Mouse (Mus musculus): ENCODE results near the gene P4hb. TPM values are rescaled to one million over a fixed set of nuclear protein-coding genes. Genes with fewer than 3 reads are reported as not detected.
A peak's percentile ranks its signal among the peaks of the same experiment; 100 is the strongest.
"Not testable (repeated sequence)": the region's sequence is repeated elsewhere in the genome, so short reads cannot be mapped to it uniquely, and the experiment has no call there.

The P4hb gene
- polyA plus RNA-seq, 1 experiment from 2014 or later = 635 TPM

DNA sequence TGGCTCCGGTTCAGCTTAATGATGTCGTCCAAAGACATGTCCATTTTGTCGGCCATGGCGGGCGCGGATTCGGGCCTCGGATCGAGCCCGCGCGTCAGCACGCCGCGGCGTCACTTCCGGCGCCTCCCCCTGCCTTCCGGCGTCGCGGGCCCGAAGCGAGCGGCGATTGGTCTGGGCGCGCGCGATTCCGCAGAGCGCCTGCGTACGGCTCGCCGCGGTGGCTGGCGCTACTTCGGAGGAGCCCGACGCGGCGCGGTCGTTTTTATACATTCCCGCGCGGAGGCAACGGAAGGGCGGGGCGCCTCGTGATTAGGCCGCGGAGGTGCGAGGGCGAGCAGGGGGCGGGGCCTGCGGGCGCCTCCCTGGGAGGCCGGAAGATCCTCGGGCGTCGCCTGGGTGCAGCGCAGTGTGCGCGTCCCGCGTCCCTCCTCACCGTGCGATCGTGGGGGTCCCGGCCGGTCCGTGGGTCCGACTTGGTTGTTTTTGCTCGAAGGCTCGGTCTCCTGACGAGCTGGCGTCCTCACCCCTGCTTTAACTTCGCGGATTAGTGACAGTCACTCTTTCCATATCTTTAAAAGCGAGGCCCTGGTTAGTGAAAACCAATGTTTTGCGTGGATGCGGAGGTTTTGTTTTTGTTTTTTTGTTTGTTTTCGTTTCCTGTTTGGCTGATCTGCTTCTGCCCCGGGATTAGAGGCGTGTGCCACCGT, 25.4 kb upstream of the P4hb start, which contains the start of the genes Alyref and Anapc11:
TSS of gene Alyref (minus strand) at position 83 of the 707 bp plus-strand sequence.
TSS of gene Anapc11 (plus strand) at position 139 of the 707 bp plus-strand sequence.
- under 1% methylated on average over 88 of the region's 88 CpGs for WGBS (ENCODE audit: insufficient replicate concordance)
- H3K27ac ChIP-seq (replicated peaks) = peak within 1 kb of the TSS; percentile 97
- H3K27me3 ChIP-seq = no peaks in the 10 kb centered on the region
- peaks cover 64% of the 10 kb centered on the region for H3K36me3 ChIP-seq (replicated peaks)
- peak within 1 kb of the TSS; percentile 99 for H3K4me3 ChIP-seq (replicated peaks)
- ATAC-seq (ENCODE audit: insufficient read depth) = peak; percentile 98
- H3K4me1 ChIP-seq (replicated peaks) = peaks cover 71% of the 10 kb centered on the region
- peak within 1 kb of the TSS; percentile 98 for H3K9ac ChIP-seq
- no peaks in the 10 kb centered on the region for H3K9me3 ChIP-seq (replicated peaks)
- peak within 1 kb of the TSS; percentile 95 for H3K4me2 ChIP-seq

DNA sequence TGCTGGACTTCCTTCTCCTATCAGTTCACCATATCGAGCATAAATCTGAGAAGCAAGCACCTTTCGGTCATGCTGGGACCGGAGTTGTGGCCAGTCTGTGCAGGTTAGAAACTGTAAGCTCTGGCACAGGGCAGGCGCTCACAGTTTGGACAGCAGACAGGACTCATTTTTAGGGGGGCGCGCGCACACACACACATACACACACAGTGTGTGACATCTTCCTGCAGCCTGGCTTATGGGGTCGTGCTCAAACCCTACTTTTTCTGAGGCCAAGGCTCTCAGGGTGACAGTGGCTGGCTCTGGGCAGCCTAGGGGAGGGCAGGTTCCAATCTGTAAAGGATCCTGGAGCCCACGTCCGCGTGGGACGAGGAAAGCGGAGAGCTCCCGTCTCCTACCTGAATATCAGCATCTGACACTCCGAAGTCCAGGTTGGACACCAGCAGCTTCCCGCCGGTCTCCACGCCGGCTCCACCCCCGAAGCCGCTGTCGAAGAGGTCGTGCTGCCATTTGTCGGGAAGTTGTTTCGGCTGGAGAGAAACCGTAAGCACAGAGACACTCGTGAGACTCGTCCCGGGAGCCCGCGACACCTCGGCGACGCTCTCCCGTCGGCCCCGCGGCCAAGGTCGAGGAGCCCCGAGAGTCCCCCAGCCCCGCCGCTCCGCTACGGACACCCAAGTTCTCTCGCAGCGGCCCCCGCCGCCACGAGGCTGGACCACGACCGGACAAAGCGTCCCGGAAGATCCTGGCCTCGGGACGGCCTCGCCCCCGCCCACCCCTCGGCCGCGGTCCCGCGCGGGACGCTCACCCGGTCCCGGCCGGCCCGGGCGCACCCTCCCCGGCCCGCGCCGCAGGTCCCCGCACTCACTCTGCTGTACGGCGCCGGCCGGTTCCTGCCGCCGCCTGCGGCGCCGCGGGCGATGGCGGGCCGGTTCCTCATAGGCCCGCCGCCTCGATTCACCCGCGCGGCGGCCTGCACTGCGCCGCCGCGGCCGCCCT, 24.5 kb upstream of the P4hb start:
- peak; percentile 49 for ATAC-seq (ENCODE audit: insufficient read depth)
- peak overlapping the region; percentile 98 for H3K9ac ChIP-seq
- H3K4me3 ChIP-seq (replicated peaks) = peak overlapping the region; percentile 99
- WGBS (ENCODE audit: insufficient replicate concordance) = 2% methylated on average over 99 of the region's 99 CpGs
- H3K27ac ChIP-seq (replicated peaks) = peak overlapping the region; percentile 97
- H3K4me1 ChIP-seq (replicated peaks) = peaks cover 62% of the 10 kb centered on the region
- H3K36me3 ChIP-seq (replicated peaks) = peaks cover 64% of the 10 kb centered on the region
- peak overlapping the region; percentile 95 for H3K4me2 ChIP-seq
- H3K9me3 ChIP-seq (replicated peaks) = no peaks in the 10 kb centered on the region
- no peaks in the 10 kb centered on the region for H3K27me3 ChIP-seq

DNA sequence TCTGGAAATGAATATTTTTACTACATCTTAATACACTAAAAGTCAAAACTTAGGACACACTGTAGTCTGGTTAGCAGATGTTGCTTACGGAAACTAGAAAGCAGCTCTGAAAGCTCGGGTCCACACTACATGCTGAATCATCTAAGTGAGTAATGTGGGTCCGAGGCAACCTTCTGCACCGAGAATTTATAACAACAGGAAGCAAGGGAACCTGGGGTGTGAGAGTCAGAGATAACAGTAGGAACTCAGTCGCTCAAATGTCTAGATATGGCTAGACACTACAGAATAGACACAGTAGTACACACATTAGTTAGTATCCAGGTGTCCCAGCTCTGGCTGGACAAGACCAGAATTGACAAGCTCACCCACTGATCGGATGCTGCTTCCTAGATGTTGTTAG, 15.5 kb upstream of the P4hb start:
- 20% methylated on average over 6 of the region's 6 CpGs for WGBS (ENCODE audit: insufficient replicate concordance)
- H3K27ac ChIP-seq (replicated peaks) = no peak overlapping the region
- peak; percentile 51 for ATAC-seq (ENCODE audit: insufficient read depth)

DNA sequence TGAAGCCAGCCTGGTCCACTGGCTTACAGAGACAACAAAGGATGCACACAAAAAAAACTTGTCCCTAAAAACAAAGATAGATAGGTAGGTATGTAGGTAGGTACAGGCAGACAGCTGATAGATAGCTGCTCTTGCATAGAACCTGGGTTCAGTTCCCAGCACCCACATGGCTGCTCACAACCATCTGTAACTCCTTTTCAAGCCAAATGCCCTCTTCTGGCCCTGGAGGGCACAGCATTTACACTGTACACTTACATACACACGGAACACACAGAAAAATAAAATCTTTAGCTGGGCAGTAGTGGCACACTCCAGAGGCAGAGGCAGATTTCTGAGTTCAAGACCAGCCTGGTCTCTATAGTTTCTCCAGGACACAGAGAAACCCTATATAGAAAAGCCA, 10.9 kb upstream of the P4hb start:
- Histone ChIP-seq H3K4me1 (replicated peaks) (peaks cover 39% of the 10 kb centered on the region), H3K4me3 (replicated peaks) (no peak overlapping the region), H3K36me3 (replicated peaks) (peaks cover 66% of the 10 kb centered on the region), H3K27me3 (no peaks in the 10 kb centered on the region), H3K4me2 (no peak overlapping the region), H3K9ac (no peak overlapping the region), H3K9me3 (replicated peaks) (no peaks in the 10 kb centered on the region; the same call in 1 of the 2 replicates), H3K27ac (replicated peaks) (no peak overlapping the region)
- ATAC-seq (ENCODE audit: insufficient read depth) = no peak
- WGBS (ENCODE audit: insufficient replicate concordance) = 86% methylated on average over 1 of the region's 1 CpGs

More for the DNA sequence above, 15.5 kb upstream of the P4hb start:
- H3K4me2 ChIP-seq = no peak overlapping the region
- peaks cover 98% of the 10 kb centered on the region for H3K36me3 ChIP-seq (replicated peaks)
- peaks cover 16% of the 10 kb centered on the region for H3K4me1 ChIP-seq (replicated peaks)
- no peak overlapping the region for H3K9ac ChIP-seq
- H3K27me3 ChIP-seq = no peaks in the 10 kb centered on the region
- H3K4me3 ChIP-seq (replicated peaks) = no peak overlapping the region
- H3K9me3 ChIP-seq (replicated peaks) = no peaks in the 10 kb centered on the region; the same call in 1 of the 2 replicates

DNA sequence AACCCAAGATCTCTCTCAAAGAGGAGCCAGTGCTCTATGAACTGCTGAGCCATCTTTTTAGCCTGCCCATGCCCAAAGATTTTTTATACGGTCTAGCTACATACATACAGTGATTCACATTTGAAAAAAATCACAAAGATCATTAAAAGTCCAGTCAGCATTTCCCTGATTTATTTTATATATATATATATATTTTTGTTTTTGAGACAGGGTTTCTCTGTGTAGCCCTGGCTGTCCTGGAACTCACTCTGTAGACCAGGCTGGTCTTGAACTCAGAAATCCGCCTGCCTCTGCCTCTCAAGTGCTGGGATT, 9.9 kb upstream of the P4hb start:
- H3K4me2 ChIP-seq; ATAC-seq (ENCODE audit: insufficient read depth); H3K4me3 ChIP-seq (replicated peaks); H3K27me3 ChIP-seq; H3K27ac ChIP-seq (replicated peaks); H3K9ac ChIP-seq; H3K9me3 ChIP-seq (replicated peaks): not testable (repeated sequence)
- 75% methylated on average over 2 of the region's 2 CpGs for WGBS (ENCODE audit: insufficient replicate concordance)
- peaks cover 43% of the 10 kb centered on the region for H3K4me1 ChIP-seq (replicated peaks)
- peaks cover 66% of the 10 kb centered on the region for H3K36me3 ChIP-seq (replicated peaks)

DNA sequence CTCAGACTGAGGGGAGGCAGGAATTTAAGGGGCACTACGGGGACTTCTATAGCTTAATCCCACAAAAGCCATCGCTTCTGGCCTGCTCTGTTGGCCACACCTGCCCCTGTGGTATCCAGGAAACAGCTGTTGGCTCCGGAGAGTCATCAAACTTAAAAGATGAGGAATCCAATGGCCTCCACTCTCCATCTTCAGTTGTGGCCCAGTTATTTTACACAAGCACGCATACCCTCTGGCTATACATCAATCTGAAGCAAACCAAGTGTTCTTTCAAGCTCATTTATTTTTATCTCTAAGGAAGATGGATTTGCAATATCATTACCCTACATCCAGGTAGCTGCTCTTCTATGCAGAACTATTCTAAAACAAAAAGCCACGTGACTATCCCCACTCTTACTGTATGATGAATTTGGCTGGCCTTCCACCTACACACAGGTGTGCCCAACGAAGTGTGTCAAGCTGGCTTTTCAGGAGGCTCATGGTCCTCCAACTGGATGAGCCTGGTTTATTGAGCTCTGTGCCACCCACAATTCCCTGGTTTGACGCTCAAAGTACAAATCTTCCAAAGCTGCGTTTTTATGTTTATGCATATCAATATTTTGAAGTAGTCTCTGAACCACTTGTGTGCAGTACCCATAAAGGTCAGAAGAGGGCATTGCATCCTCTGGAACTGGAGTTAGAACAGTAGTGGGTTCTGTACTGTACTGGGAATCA, 9.4 kb upstream of the P4hb start:
- ATAC-seq (ENCODE audit: insufficient read depth) = no peak
- H3K27me3 ChIP-seq = no peaks in the 10 kb centered on the region
- H3K9me3 ChIP-seq (replicated peaks) = no peaks in the 10 kb centered on the region; the same call in 1 of the 2 replicates
- H3K4me2 ChIP-seq = peak overlapping the region; percentile 99
- peaks cover 48% of the 10 kb centered on the region for H3K4me1 ChIP-seq (replicated peaks)
- peak overlapping the region; percentile 83 for H3K4me3 ChIP-seq (replicated peaks)
- H3K27ac ChIP-seq (replicated peaks) = peak overlapping the region; percentile 88
- H3K9ac ChIP-seq = peak overlapping the region; percentile 87
- WGBS (ENCODE audit: insufficient replicate concordance) = 57% methylated on average over 8 of the region's 8 CpGs
- H3K36me3 ChIP-seq (replicated peaks) = peaks cover 66% of the 10 kb centered on the region

DNA sequence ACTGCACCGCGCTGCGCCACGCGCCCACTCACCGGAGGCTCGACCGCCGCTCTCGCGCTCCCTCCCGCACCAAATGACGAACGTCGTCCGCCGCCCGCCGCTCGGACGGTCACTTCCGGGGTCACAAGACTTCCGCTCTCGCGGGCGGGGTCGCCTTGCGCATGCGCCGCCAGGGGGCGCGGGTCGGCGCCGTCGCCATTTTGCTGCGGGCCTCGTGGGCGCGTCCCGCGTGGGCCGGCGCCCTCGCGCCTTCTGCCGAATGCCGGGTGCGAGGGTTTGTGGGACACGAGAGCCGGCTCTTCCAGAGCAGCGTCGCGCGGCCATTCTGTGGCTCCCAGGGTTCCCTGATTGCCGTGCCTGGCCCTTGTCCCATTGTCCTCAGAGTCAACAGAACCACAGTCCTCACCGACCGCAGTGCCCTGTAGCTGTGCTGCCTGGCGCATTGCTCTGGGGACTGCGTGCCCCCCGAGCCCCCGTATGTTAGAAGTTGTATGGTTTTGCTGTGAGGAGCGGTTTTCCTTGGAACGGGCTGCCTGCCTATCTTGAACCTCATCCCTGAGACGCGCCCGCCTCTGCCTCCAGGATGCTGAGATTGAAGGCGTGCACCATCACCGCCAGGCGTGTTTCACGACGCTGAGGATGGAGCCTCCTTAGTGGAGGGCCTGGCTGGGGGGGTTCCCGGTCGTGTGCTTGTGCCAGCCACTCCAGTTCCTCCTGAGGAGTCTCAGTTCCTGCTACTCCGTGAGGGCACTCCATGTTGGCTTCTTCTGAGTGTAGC, 8.6 kb upstream of the P4hb start, which contains the start of gene Arhgdia:
TSS of gene Arhgdia (minus strand) at position 135 of the 778 bp plus-strand sequence.
- H3K9ac ChIP-seq = peak within 1 kb of the TSS; percentile 87
- peaks cover 62% of the 10 kb centered on the region for H3K36me3 ChIP-seq (replicated peaks)
- H3K4me2 ChIP-seq = peak within 1 kb of the TSS; percentile 99
- H3K4me1 ChIP-seq (replicated peaks) = peaks cover 51% of the 10 kb centered on the region
- peak within 1 kb of the TSS; percentile 83 for H3K4me3 ChIP-seq (replicated peaks)
- 1% methylated on average over 74 of the region's 75 CpGs for WGBS (ENCODE audit: insufficient replicate concordance)
- ATAC-seq (ENCODE audit: insufficient read depth) = peak; percentile 58
- H3K27ac ChIP-seq (replicated peaks) = peak within 1 kb of the TSS; percentile 88
- H3K9me3 ChIP-seq (replicated peaks) = no peaks in the 10 kb centered on the region; the same call in 1 of the 2 replicates
- no peaks in the 10 kb centered on the region for H3K27me3 ChIP-seq

DNA sequence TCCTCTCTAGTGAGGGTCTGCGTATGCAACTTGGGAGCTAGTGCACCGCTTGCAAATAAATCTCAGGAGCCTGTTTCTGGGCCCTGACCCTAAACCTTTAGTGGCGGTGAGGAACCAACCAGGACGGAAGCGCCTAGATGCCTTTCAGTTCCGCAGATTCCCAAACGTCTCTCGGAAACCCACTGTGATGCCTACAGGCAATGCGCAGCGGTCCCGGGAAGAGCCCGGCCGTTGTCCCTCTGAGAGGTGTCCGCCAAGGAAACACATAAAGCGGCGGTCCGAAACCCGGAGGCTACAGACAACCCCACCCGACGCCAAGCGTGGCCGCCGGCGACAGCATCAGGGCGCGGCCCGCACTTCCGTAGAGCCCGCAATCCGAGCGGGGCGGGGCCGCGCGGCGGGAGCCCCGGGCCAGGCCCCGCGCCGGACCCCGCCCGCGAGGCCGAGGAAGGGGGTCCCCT, 7.8 kb upstream of the P4hb start:
- H3K9me3 ChIP-seq (replicated peaks) = no peaks in the 10 kb centered on the region; the same call in 1 of the 2 replicates
- H3K27me3 ChIP-seq = no peaks in the 10 kb centered on the region
- peak overlapping the region; percentile 99 for H3K4me2 ChIP-seq
- H3K27ac ChIP-seq (replicated peaks) = peak overlapping the region; percentile 88
- peaks cover 58% of the 10 kb centered on the region for H3K4me1 ChIP-seq (replicated peaks)
- ATAC-seq (ENCODE audit: insufficient read depth) = peak; percentile 64
- H3K9ac ChIP-seq = peak overlapping the region; percentile 87
- H3K36me3 ChIP-seq (replicated peaks) = peaks cover 54% of the 10 kb centered on the region
- H3K4me3 ChIP-seq (replicated peaks) = peak overlapping the region; percentile 83
- WGBS (ENCODE audit: insufficient replicate concordance) = under 1% methylated on average over 44 of the region's 44 CpGs

DNA sequence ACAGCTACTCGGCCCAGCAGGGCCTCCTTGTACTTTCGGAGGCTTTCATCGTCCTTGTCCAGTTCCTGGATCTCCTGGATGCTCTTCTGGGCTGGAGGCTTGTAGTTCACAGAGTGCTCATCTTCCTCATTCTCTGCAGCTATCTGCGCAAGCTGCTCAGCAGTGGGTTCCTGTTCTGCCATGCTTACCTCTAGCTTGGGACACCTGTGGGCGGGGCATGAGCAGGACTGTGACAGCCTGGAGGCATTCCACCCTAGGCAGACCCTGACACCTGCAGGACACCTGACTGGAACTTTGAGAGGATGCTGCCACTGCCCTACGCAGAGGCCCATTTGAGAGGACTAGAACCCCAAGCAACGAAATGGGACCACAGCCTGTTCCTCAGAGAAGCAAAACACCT, 7.1 kb upstream of the P4hb start:
- H3K4me1 ChIP-seq (replicated peaks) = peaks cover 63% of the 10 kb centered on the region
- ATAC-seq (ENCODE audit: insufficient read depth) = no peak
- peak overlapping the region; percentile 83 for H3K4me3 ChIP-seq (replicated peaks)

More for the DNA sequence above, 7.1 kb upstream of the P4hb start:
- Histone ChIP-seq H3K36me3 (replicated peaks) (peaks cover 47% of the 10 kb centered on the region), H3K4me2 (peak overlapping the region; percentile 99), H3K9me3 (replicated peaks) (no peaks in the 10 kb centered on the region; the same call in 1 of the 2 replicates), H3K27me3 (no peaks in the 10 kb centered on the region), H3K27ac (replicated peaks) (peak overlapping the region; percentile 88), H3K9ac (peak overlapping the region; percentile 87)
- WGBS (ENCODE audit: insufficient replicate concordance) = 40% methylated on average over 7 of the region's 7 CpGs

Measured in liver, embryonic 15.5 days (tissue).